Mouse (Mus musculus): ENCODE measurements around the gene Rbms3. TPM values are rescaled to one million over a fixed set of nuclear protein-coding genes. Genes with fewer than 3 reads are reported as not detected.

Gene Rbms3
- total and polyA plus RNA-seq, 2 experiments, result 2.4 to 4.0 TPM

DNA sequence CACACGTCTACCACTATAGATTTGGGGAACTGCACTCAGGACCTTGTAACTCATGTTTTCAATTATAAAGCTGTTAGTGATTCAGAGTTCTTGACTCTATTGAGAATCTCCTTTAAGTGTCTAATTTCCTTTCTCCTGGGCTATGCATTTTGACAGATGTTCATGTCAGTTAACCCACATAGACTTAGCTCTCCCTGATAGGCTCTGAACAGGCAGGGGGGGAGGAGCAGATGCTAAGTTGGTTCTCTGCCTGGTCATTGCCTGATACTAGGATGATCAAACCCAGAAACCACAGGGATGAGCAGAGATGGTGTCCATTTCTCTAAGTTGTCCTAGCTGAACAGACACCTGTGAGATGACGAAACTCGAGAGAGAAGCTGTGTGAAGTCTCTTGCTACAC, 707.2 kb downstream of the Rbms3 start:
- Histone ChIP-seq H3K79me2 (ENCODE audit: control insufficient read depth, insufficient read depth, low read length) (no peaks in the 10 kb centered on the region), H3K36me3 (ENCODE audit: control insufficient read depth, insufficient read depth, low read length) (no peaks in the 10 kb centered on the region), H3K27me3 (ENCODE audit: control insufficient read depth, insufficient read depth, low read length) (no peaks in the 10 kb centered on the region), H3K9ac (ENCODE audit: low read depth, low read length) (no peak overlapping the region), H3K4me3 (ENCODE audit: insufficient read depth, low read depth, low read length) (no peak overlapping the region), H3K27ac (replicated peaks; ENCODE audit: insufficient read depth, low read depth, low read length) (no peak overlapping the region), H3K4me1 (ENCODE audit: control insufficient read depth, insufficient read depth, low read length) (no peaks in the 10 kb centered on the region)
- DNase-seq (ENCODE audit: extremely low read depth, low read depth, low spot score), result no peak
- WGBS, result 89% methylated on average over 3 of the region's 3 CpGs
- no peak for TF ChIP-seq CTCF (IDR thresholded peaks at IDR 0.05; ENCODE audit: low read depth, low read length)
- TF ChIP-seq POLR2A (IDR thresholded peaks at IDR 0.05; ENCODE audit: extremely low read depth, insufficient read depth, low read length), result no peak

DNA sequence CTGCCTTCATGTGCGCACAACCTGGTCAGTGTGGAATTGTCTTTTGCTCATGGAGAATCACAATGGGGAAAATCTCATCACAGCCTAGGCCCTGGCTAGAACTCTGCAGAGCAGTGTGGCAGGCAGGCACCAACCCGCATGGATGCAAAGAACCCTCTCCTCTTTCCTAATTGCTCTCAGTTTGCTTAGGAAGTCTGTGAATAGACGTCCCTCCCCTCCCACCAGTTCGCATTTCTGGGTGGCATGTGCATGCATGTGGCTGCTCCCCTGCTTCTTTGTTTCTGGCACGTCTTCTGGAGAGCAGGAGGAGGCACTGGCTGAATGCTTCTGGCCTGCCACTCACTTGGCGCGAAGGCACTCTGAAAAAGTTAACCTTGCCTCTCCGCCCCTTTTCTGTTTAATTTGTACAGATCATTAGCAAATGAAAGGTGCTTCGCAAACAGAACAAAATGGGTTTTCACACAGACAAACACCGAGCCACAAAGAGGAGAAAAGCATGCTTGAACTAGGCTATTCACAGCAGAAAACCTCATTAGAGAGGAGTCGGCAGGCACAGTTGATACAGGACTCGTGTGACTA, 710.2 kb downstream of the Rbms3 start:
- 35% methylated on average over 12 of the region's 12 CpGs for WGBS
- Histone ChIP-seq H3K79me2 (ENCODE audit: control insufficient read depth, insufficient read depth, low read length) (no peaks in the 10 kb centered on the region), H3K27ac (replicated peaks; ENCODE audit: insufficient read depth, low read depth, low read length) (no peak overlapping the region), H3K9ac (ENCODE audit: low read depth, low read length) (no peak overlapping the region), H3K4me1 (ENCODE audit: control insufficient read depth, insufficient read depth, low read length) (no peaks in the 10 kb centered on the region), H3K36me3 (ENCODE audit: control insufficient read depth, insufficient read depth, low read length) (no peaks in the 10 kb centered on the region), H3K4me3 (ENCODE audit: insufficient read depth, low read depth, low read length) (no peak overlapping the region), H3K27me3 (ENCODE audit: control insufficient read depth, insufficient read depth, low read length) (no peaks in the 10 kb centered on the region)
- no peak for DNase-seq (ENCODE audit: extremely low read depth, low read depth, low spot score)
- TF ChIP-seq CTCF (IDR thresholded peaks at IDR 0.05; ENCODE audit: low read depth, low read length) (no peak), POLR2A (IDR thresholded peaks at IDR 0.05; ENCODE audit: extremely low read depth, insufficient read depth, low read length) (no peak)

- WGBS, result 65% methylated on average over 3 of the region's 3 CpGs
- H3K9ac ChIP-seq (ENCODE audit: low read depth, low read length), result no peak overlapping the region
- no peaks in the 10 kb centered on the region for H3K79me2 ChIP-seq (ENCODE audit: control insufficient read depth, insufficient read depth, low read length)
- H3K4me1 ChIP-seq (ENCODE audit: control insufficient read depth, insufficient read depth, low read length), result no peaks in the 10 kb centered on the region; the same call in 1 of the 2 replicates
- H3K36me3 ChIP-seq (ENCODE audit: control insufficient read depth, insufficient read depth, low read length), result no peaks in the 10 kb centered on the region
- H3K27ac ChIP-seq (replicated peaks; ENCODE audit: insufficient read depth, low read depth, low read length), result no peak overlapping the region
- H3K27me3 ChIP-seq (ENCODE audit: control insufficient read depth, insufficient read depth, low read length), result no peaks in the 10 kb centered on the region
- no peak overlapping the region for H3K4me3 ChIP-seq (ENCODE audit: insufficient read depth, low read depth, low read length)
- TF ChIP-seq POLR2A (IDR thresholded peaks at IDR 0.05; ENCODE audit: extremely low read depth, insufficient read depth, low read length) (no peak), CTCF (IDR thresholded peaks at IDR 0.05; ENCODE audit: low read depth, low read length) (no peak)
- no peak for DNase-seq (ENCODE audit: extremely low read depth, low read depth, low spot score)
Measured at GRCm38 (mm10) chr9:116912493-116912847, 717.2 kb downstream of the Rbms3 start.

DNA sequence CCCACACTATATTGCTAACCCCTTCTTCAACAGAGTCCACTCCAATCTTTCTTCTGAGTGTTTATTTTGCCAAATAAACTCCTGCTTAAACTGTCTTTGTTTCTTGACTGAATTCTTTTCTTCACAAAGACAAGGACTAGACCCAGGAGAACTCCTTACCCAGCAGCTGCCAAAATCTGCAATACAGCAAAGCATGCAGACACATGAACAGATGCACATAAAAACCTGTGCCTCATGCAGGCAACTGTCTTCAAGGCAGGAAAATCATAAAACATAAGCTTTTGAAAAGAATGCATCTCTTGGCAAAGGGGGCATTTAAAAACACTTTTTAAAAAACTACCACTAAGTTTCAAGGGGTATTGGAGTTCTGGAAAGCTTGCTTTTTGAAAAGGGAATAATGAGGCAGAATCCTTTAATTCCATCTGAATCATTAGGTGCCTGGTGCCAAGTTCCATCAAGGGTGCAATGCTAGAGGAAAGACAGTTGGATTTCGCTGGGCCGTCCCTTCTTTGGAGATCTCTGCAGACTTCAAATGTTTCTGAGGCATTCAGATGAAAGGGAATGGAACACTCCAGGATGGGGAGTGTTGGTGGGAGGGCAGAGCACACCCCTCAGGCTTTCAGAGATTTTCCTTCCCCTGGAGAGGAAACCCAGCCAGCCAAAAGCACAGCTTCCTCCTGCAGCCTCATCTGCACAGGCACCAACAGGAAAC, 717.8 kb downstream of the Rbms3 start:
- no peak overlapping the region for H3K4me3 ChIP-seq (ENCODE audit: insufficient read depth, low read depth, low read length)
- 74% methylated on average over 2 of the region's 2 CpGs for WGBS
- no peaks in the 10 kb centered on the region for H3K79me2 ChIP-seq (ENCODE audit: control insufficient read depth, insufficient read depth, low read length)
- TF ChIP-seq CTCF (IDR thresholded peaks at IDR 0.05; ENCODE audit: low read depth, low read length), result no peak
- no peaks in the 10 kb centered on the region; the same call in 1 of the 2 replicates for H3K4me1 ChIP-seq (ENCODE audit: control insufficient read depth, insufficient read depth, low read length)
- no peak for DNase-seq (ENCODE audit: extremely low read depth, low read depth, low spot score)
- no peaks in the 10 kb centered on the region for H3K27me3 ChIP-seq (ENCODE audit: control insufficient read depth, insufficient read depth, low read length)
- H3K36me3 ChIP-seq (ENCODE audit: control insufficient read depth, insufficient read depth, low read length), result no peaks in the 10 kb centered on the region
- no peak overlapping the region for H3K9ac ChIP-seq (ENCODE audit: low read depth, low read length)
- no peak overlapping the region for H3K27ac ChIP-seq (replicated peaks; ENCODE audit: insufficient read depth, low read depth, low read length)

- H3K4me3 ChIP-seq (ENCODE audit: insufficient read depth, low read depth, low read length), result no peak overlapping the region
- no peak for TF ChIP-seq POLR2A (IDR thresholded peaks at IDR 0.05; ENCODE audit: extremely low read depth, insufficient read depth, low read length)
- TF ChIP-seq CTCF (IDR thresholded peaks at IDR 0.05; ENCODE audit: low read depth, low read length), result no peak
- H3K4me1 ChIP-seq (ENCODE audit: control insufficient read depth, insufficient read depth, low read length), result no peaks in the 10 kb centered on the region; the same call in 1 of the 2 replicates
- H3K79me2 ChIP-seq (ENCODE audit: control insufficient read depth, insufficient read depth, low read length), result no peaks in the 10 kb centered on the region
- no peak overlapping the region for H3K9ac ChIP-seq (ENCODE audit: low read depth, low read length)
- H3K27me3 ChIP-seq (ENCODE audit: control insufficient read depth, insufficient read depth, low read length), result no peaks in the 10 kb centered on the region
- H3K27ac ChIP-seq (replicated peaks; ENCODE audit: insufficient read depth, low read depth, low read length), result no peak overlapping the region
- WGBS, result 79% methylated on average over 4 of the region's 4 CpGs
- DNase-seq (ENCODE audit: extremely low read depth, low read depth, low spot score), result no peak
- no peaks in the 10 kb centered on the region for H3K36me3 ChIP-seq (ENCODE audit: control insufficient read depth, insufficient read depth, low read length)
Measured at GRCm38 (mm10) chr9:116909511-116909910, 720.2 kb downstream of the Rbms3 start.

DNA sequence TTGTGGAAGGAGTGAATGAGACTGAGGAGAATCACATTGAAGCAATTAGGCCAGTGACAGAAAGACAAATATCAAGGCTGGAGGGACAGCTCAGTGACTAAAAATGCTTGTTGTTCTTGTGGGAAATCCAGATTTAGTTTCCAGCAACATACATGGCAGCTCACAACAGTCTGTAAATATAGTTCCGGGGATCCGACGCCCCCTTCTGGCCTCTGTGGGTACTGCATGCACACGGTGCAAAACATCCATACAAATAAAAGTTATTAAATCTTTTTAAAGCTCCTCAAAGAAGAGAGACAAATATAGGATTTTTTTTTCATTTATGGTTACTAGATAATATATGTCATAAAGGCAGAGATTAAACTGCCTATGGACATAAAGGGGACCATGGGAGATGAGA, 722.8 kb downstream of the Rbms3 start:
- H3K27ac ChIP-seq (replicated peaks; ENCODE audit: insufficient read depth, low read depth, low read length), result no peak overlapping the region
- H3K4me3 ChIP-seq (ENCODE audit: insufficient read depth, low read depth, low read length), result no peak overlapping the region
- 73% methylated on average over 4 of the region's 4 CpGs for WGBS
- H3K27me3 ChIP-seq (ENCODE audit: control insufficient read depth, insufficient read depth, low read length), result no peaks in the 10 kb centered on the region
- no peaks in the 10 kb centered on the region for H3K79me2 ChIP-seq (ENCODE audit: control insufficient read depth, insufficient read depth, low read length)
- no peaks in the 10 kb centered on the region for H3K36me3 ChIP-seq (ENCODE audit: control insufficient read depth, insufficient read depth, low read length)
- H3K4me1 ChIP-seq (ENCODE audit: control insufficient read depth, insufficient read depth, low read length), result no peaks in the 10 kb centered on the region; the same call in 1 of the 2 replicates
- DNase-seq (ENCODE audit: extremely low read depth, low read depth, low spot score), result no peak
- TF ChIP-seq POLR2A (IDR thresholded peaks at IDR 0.05; ENCODE audit: extremely low read depth, insufficient read depth, low read length) (no peak), CTCF (IDR thresholded peaks at IDR 0.05; ENCODE audit: low read depth, low read length) (peak; percentile 38)
- H3K9ac ChIP-seq (ENCODE audit: low read depth, low read length), result no peak overlapping the region

Data from liver, adult 2 months (tissue).